Mouse (Mus musculus) liver, embryonic 14.5 days (tissue): ENCODE data around the gene Zdhhc18. TPM values are rescaled to one million over a fixed set of nuclear protein-coding genes. Genes with fewer than 3 reads are reported as not detected.

Source experiments
- ATAC-seq: fragments of 200-750 bp; cut with Nextera tagmentation; 2 replicates; pipeline ENCODE4 v1.8.0; 2017; ENCODE audit warnings: moderate number of reproducible peaks, mild to moderate bottlenecking, moderate library complexity; ENCODE audit not compliant: insufficient read depth
- DNase-seq, 3 experiments: peaks; one replicate each; pipeline ENCODE4 v3.0.0-alpha.2; 2012 to 2013; ENCODE audit warnings: low read depth in 3 of 3, low spot score in 3 of 3
- H3K27ac ChIP-seq: fragments of 300-500 bp; sonication (generic); 2 replicates; pipeline ENCODE4 v1.5.1; 2014; ENCODE audit warnings: moderate library complexity, mild to moderate bottlenecking, control low read depth, inconsistent platforms
- H3K27me3 ChIP-seq: fragments of 300-500 bp; sonication (generic); 2 replicates; pipeline ENCODE4 v1.6.1; 2014; ENCODE audit warnings: mild to moderate bottlenecking, low read length, moderate library complexity; ENCODE audit not compliant: control insufficient read depth, insufficient read depth
- H3K36me3 ChIP-seq: fragments of 300-500 bp; sonication (generic); replicated peaks from 2 replicates; pipeline ENCODE4 v1.6.1; 2014; ENCODE audit warnings: low read depth; ENCODE audit not compliant: control insufficient read depth, insufficient read depth
- H3K4me1 ChIP-seq, 2 experiments: fragments of 200-500 bp in 1 of 2; fragments of 300-500 bp in 1 of 2; sonication (generic) in 1 of 2; replicated peaks; 2 replicates each; pipeline ENCODE4 v1.6.1; 2012 to 2014; ENCODE audit warnings: antibody characterized with exemption in 1 of 2, inconsistent platforms in 1 of 2, low read length in 1 of 2; ENCODE audit not compliant: control insufficient read depth in 2 of 2, insufficient read depth in 2 of 2
- H3K4me2 ChIP-seq: fragments of 300-500 bp; sonication (generic); 2 replicates; pipeline ENCODE4 v1.6.1; 2014; ENCODE audit warnings: low read depth, mild to moderate bottlenecking, control low read depth, moderate library complexity
- H3K4me3 ChIP-seq, 2 experiments: fragments of 200-500 bp in 1 of 2; fragments of 300-500 bp in 1 of 2; sonication (generic) in 1 of 2; 2 replicates each; pipeline ENCODE4 v1.5.1; 2012 to 2014; ENCODE audit warnings: low read depth in 2 of 2, low read length in 2 of 2, mild to moderate bottlenecking in 2 of 2, control low read depth in 1 of 2, inconsistent platforms in 1 of 2, moderate library complexity in 1 of 2; ENCODE audit not compliant: insufficient read depth in 1 of 2
- H3K9ac ChIP-seq: fragments of 300-500 bp; sonication (generic); replicated peaks from 2 replicates; pipeline ENCODE4 v1.6.1; 2014; ENCODE audit warnings: mild to moderate bottlenecking, control low read depth, moderate library complexity
- H3K9me3 ChIP-seq: fragments of 300-500 bp; sonication (generic); 2 replicates; pipeline ENCODE4 v1.6.1; 2016; ENCODE audit warnings: low read length, mixed read lengths; ENCODE audit not compliant: control insufficient read depth
- CTCF ChIP-seq: IDR thresholded peaks from 2 replicates; pipeline ENCODE4 v1.5.1; 2016; ENCODE audit warnings: antibody characterized with exemption, low read depth, control low read depth
- EP300 ChIP-seq: IDR thresholded peaks from 2 replicates; pipeline ENCODE4 v1.6.1; 2016; ENCODE audit warnings: antibody characterized with exemption, low read depth
- WGBS: fragments of 180-500 bp; shearing (Covaris S2); extraction: QIAGEN DNeasy Blood & Tissue Kit; methylation state at CpG from one replicate; pipeline ENCODE4 v1.1.7; 2014; ENCODE audit not compliant: insufficient replicate concordance; 5-methylcytosine and 5-hydroxymethylcytosine counted together
- polyA plus RNA-seq, 2 experiments: library from polyadenylated mRNA; depleted of rRNA in 1 of 2; stranded (reverse) in 1 of 2; unstranded in 1 of 2; fragments of >200 nt; fragmentation: Nextera tagmentation in 1 of 2; extraction: Ambion mirVana in 1 of 2; gene quantifications; 2 replicates each; pipeline versions ENCODE4 v1.2.1 to v1.2.3; 2012 to 2014

The Zdhhc18 gene
- polyA plus RNA-seq, 2 experiments = 0.90 to 3.9 TPM

DNA sequence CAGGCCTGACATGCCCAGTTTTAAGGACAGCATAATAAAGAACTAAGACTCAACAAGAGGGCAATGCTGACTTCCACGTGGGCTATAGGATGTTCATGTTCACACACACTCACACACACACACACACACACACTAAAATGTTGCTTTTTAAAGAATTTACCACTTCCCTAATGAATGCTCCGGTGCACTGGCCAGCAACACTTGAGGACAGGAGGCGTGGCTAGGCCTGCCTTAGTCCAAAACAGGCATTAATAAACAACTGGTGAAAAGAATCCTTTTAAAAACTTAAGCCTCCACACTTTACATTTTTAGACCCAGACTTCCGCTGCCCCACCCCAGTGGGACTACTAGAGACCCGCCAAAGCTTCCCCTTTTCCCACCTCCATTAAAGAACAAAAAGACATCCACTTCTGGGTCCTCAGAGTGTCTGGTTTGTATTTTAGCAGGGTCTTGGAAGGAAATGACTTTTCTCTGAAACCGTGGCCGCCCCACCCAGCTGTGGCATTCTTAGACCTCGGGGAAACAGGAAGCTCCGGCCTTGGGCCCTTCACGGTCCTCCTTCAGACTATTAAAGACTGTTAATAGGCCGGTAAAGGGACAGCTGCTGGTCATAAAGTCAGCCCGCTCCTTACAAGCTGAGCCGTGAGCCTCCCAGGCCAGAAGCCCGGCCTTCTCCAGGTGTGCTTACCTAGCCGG lies 9.7 kb upstream of the Zdhhc18 start:
- no peaks in the 10 kb centered on the region for H3K36me3 ChIP-seq
- 9% methylated on average over 15 of the region's 15 CpGs for WGBS
- 0 out of 2 replicates have a peak overlapping the region, but pooled peaks have one; percentile 23 for H3K9ac ChIP-seq
- DNase-seq (peak in 1 of 3 experiments; percentile 24), ATAC-seq (peak; percentile 34; the same call in 1 of the 2 replicates)
- TF ChIP-seq CTCF (no peak), EP300 (no peak)
- no peaks in the 10 kb centered on the region for H3K27me3 ChIP-seq
- peak overlapping the region; percentile 49 for H3K4me2 ChIP-seq
- peak overlapping the region; percentile 30 to 36; a peak in 3 of 4 replicates for H3K4me3 ChIP-seq
- peaks cover 4 to 18% of the 10 kb centered on the region in 2 experiments; a peak in 3 of 4 replicates for H3K4me1 ChIP-seq
- H3K9me3 ChIP-seq = no peaks in the 10 kb centered on the region
- H3K27ac ChIP-seq = peak overlapping the region; percentile 65

GRCm38 (mm10) chr4:133658729-133659128 lies 8.8 kb upstream of the Zdhhc18 start:
- ATAC-seq = no peak
- TF ChIP-seq CTCF (no peak), EP300 (no peak)
- H3K4me2 ChIP-seq = peak overlapping the region; percentile 27; the same call in 1 of the 2 replicates

GRCm38 (mm10) chr4:133657829-133658458 lies 8.0 kb upstream of the Zdhhc18 start:
- Histone ChIP-seq H3K27me3 (no peaks in the 10 kb centered on the region), H3K4me3 (no peak overlapping the region), H3K27ac (no peak overlapping the region), H3K4me1 (peaks cover 4 to 18% of the 10 kb centered on the region in 2 experiments; a peak in 3 of 4 replicates), H3K36me3 (no peaks in the 10 kb centered on the region), H3K9ac (no peak overlapping the region), H3K4me2 (no peak overlapping the region), H3K9me3 (no peaks in the 10 kb centered on the region)
- DNase-seq (no peak), ATAC-seq (no peak)
- TF ChIP-seq EP300 (no peak), CTCF (no peak)
- WGBS = 69% methylated on average over 5 of the region's 5 CpGs

More at GRCm38 (mm10) chr4:133658729-133659128, 8.8 kb upstream of the Zdhhc18 start:
- H3K4me3 ChIP-seq = no peak overlapping the region
- H3K4me1 ChIP-seq = peaks cover 4 to 18% of the 10 kb centered on the region in 2 experiments; a peak in 3 of 4 replicates
- no peak overlapping the region for H3K9ac ChIP-seq
- WGBS = 37% methylated on average over 2 of the region's 2 CpGs
- H3K9me3 ChIP-seq = no peaks in the 10 kb centered on the region
- no peak for DNase-seq
- H3K27me3 ChIP-seq = no peaks in the 10 kb centered on the region
- H3K27ac ChIP-seq = no peak overlapping the region
- no peaks in the 10 kb centered on the region for H3K36me3 ChIP-seq

DNA sequence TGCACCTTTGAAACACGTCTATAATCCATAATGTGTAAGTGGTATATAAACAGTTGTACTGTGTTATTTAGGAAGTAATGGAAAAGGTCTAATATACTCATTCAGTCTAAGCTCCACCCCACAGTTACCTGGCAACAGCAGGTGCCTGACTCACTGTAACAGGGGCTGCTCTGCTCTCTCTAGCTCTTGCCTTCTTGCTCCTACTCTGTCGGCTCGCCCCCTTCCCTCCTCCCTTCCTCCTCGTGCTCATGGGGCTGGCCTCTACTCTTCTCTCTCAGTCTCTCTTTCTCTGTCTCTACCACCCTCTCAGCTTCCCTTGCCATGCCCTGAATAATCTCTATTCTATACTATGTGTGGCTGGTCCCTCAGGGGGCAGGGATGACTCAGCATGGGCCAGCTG lies 7.0 kb upstream of the Zdhhc18 start:
- 19% methylated on average over 4 of the region's 4 CpGs for WGBS
- no peak for DNase-seq
- Histone ChIP-seq H3K4me2 (no peak overlapping the region), H3K36me3 (no peaks in the 10 kb centered on the region), H3K9ac (no peak overlapping the region), H3K9me3 (no peaks in the 10 kb centered on the region), H3K27me3 (no peaks in the 10 kb centered on the region), H3K4me3 (no peak overlapping the region), H3K27ac (no peak overlapping the region), H3K4me1 (peaks cover 4 to 18% of the 10 kb centered on the region in 2 experiments; a peak in 3 of 4 replicates)
- no peak for ATAC-seq
- TF ChIP-seq CTCF (no peak), EP300 (no peak)

GRCm38 (mm10) chr4:133656294-133656693 lies 6.3 kb upstream of the Zdhhc18 start:
- no peaks in the 10 kb centered on the region for H3K36me3 ChIP-seq
- TF ChIP-seq EP300 = no peak
- no peak for TF ChIP-seq CTCF
- ATAC-seq = no peak
- peaks cover 4 to 18% of the 10 kb centered on the region in 2 experiments; a peak in 3 of 4 replicates for H3K4me1 ChIP-seq
- no peak overlapping the region for H3K4me3 ChIP-seq
- no peak overlapping the region for H3K4me2 ChIP-seq
- no peak overlapping the region for H3K27ac ChIP-seq
- no peaks in the 10 kb centered on the region for H3K9me3 ChIP-seq
- H3K9ac ChIP-seq = no peak overlapping the region
- 71% methylated on average over 4 of the region's 4 CpGs for WGBS
- DNase-seq = no peak
- no peaks in the 10 kb centered on the region for H3K27me3 ChIP-seq
